Mouse (Mus musculus): ENCODE data around the gene Mrps36. TPM values are rescaled to one million over a fixed set of nuclear protein-coding genes. Genes with fewer than 3 reads are reported as not detected.

Mrps36 gene
- polyA plus RNA-seq, 1 experiment from 2014 or later: 125 TPM

GRCm38 (mm10) chr13:100687513-100687912 lies 56.9 kb downstream of the Mrps36 start:
- H3K4me1 ChIP-seq: no peaks in the 10 kb centered on the region
- ATAC-seq (ENCODE audit: low FRiP score, low read depth): no peak
- no peak overlapping the region for H3K27ac ChIP-seq (replicated peaks)
- 66% methylated on average over 7 of the region's 7 CpGs for WGBS
- no peaks in the 10 kb centered on the region for H3K9me3 ChIP-seq
- no peak overlapping the region for H3K4me2 ChIP-seq (replicated peaks)
- no peak overlapping the region for H3K9ac ChIP-seq (replicated peaks)
- no peak overlapping the region for H3K4me3 ChIP-seq
- no peaks in the 10 kb centered on the region for H3K27me3 ChIP-seq
- H3K36me3 ChIP-seq: no peaks in the 10 kb centered on the region

Other genes with a start within 250 kb of the Mrps36 start
- gene Ocln, start 191.9 kb downstream of the Mrps36 start, polyA plus RNA-seq (2016; fragmentation: Nextera tagmentation; extraction: Ambion mirVana): 2.9 and 3.3 TPM in 2 replicates
- gene Marveld2, start 127.7 kb downstream of the Mrps36 start, polyA plus RNA-seq (2016; fragmentation: Nextera tagmentation; extraction: Ambion mirVana): 1.9 and 2.0 TPM in 2 replicates
- gene Ak6, start 93.7 kb downstream of the Mrps36 start, polyA plus RNA-seq (2016; fragmentation: Nextera tagmentation; extraction: Ambion mirVana): 292 and 301 TPM in 2 replicates
- 22.5 and 23.7 TPM in 2 replicates for gene Rad17, start 93.6 kb downstream of the Mrps36 start, polyA plus RNA-seq (2016; fragmentation: Nextera tagmentation; extraction: Ambion mirVana)
- 17.8 and 22.1 TPM in 2 replicates for gene Taf9, start 93.1 kb downstream of the Mrps36 start, polyA plus RNA-seq (2016; fragmentation: Nextera tagmentation; extraction: Ambion mirVana)
- 2.5 and 3.1 TPM in 2 replicates for gene Ccdc125, start 74.9 kb downstream of the Mrps36 start, polyA plus RNA-seq (2016; fragmentation: Nextera tagmentation; extraction: Ambion mirVana)
- gene Cdk7, start 13.7 kb downstream of the Mrps36 start, polyA plus RNA-seq (2016; fragmentation: Nextera tagmentation; extraction: Ambion mirVana): 63.2 and 67.5 TPM in 2 replicates
- 34.0 and 35.0 TPM in 2 replicates for gene Cenph, start 31.2 kb upstream of the Mrps36 start, polyA plus RNA-seq (2016; fragmentation: Nextera tagmentation; extraction: Ambion mirVana)
- 278 and 279 TPM in 2 replicates for gene Ccnb1, start 41.9 kb upstream of the Mrps36 start, polyA plus RNA-seq (2016; fragmentation: Nextera tagmentation; extraction: Ambion mirVana)
- gene Slc30a5, start 88.8 kb upstream of the Mrps36 start, polyA plus RNA-seq (2016; fragmentation: Nextera tagmentation; extraction: Ambion mirVana): 40.9 and 43.2 TPM in 2 replicates